Mouse (Mus musculus): ENCODE data around the gene Olfr105-ps. TPM values are rescaled to one million over a fixed set of nuclear protein-coding genes. Genes with fewer than 3 reads are reported as not detected.

The Olfr105-ps gene
- polyA plus RNA-seq (2014; fragmentation: Nextera tagmentation; extraction: Ambion mirVana), result not detected in 2 replicates

GRCm38 (mm10) chr17:37378733-37379132 lies at the start of gene Olfr105-ps:
Olfr105-ps (plus strand) TSS chr17:37379033.
- ATAC-seq (replicated peaks; ENCODE audit: insufficient number of reproducible peaks, low FRiP score, low TSS enrichment, low read depth), result no peak
- H3K9ac ChIP-seq (replicated peaks; ENCODE audit: low read length), result no peak within 1 kb of the TSS
- no peak within 1 kb of the TSS for H3K27ac ChIP-seq (replicated peaks; ENCODE audit: low read depth, low read length)
- no peak for DNase-seq (ENCODE audit: low spot score)
- H3K4me3 ChIP-seq (ENCODE audit: low read depth, low read length), result no peak within 1 kb of the TSS
- H3K9me3 ChIP-seq (replicated peaks; ENCODE audit: control insufficient read depth, low read length), result no peaks in the 10 kb centered on the region
- no peaks in the 10 kb centered on the region for H3K27me3 ChIP-seq (ENCODE audit: control insufficient read depth, insufficient read depth, low read length)
- H3K36me3 ChIP-seq (replicated peaks; ENCODE audit: control insufficient read depth, insufficient read depth, low read depth, low read length), result no peaks in the 10 kb centered on the region
- no peak within 1 kb of the TSS for H3K4me2 ChIP-seq (ENCODE audit: low read depth, low read length)
- H3K4me1 ChIP-seq (ENCODE audit: control insufficient read depth, insufficient read depth, low read length), result no peaks in the 10 kb centered on the region

GRCm38 (mm10) chr17:37339598-37339997 lies 39.2 kb upstream of the Olfr105-ps start, which contains the start of gene Olfr103:
Olfr103 (minus strand) TSS chr17:37339698.
- ATAC-seq (replicated peaks; ENCODE audit: insufficient number of reproducible peaks, low FRiP score, low TSS enrichment, low read depth), result no peak
- Histone ChIP-seq H3K4me1 (ENCODE audit: control insufficient read depth, insufficient read depth, low read length) (no peaks in the 10 kb centered on the region), H3K27ac (replicated peaks; ENCODE audit: low read depth, low read length) (no peak within 1 kb of the TSS), H3K4me3 (ENCODE audit: low read depth, low read length) (no peak within 1 kb of the TSS), H3K36me3 (replicated peaks; ENCODE audit: control insufficient read depth, insufficient read depth, low read depth, low read length) (no peaks in the 10 kb centered on the region), H3K9me3 (replicated peaks; ENCODE audit: control insufficient read depth, low read length) (no peaks in the 10 kb centered on the region), H3K27me3 (ENCODE audit: control insufficient read depth, insufficient read depth, low read length) (no peaks in the 10 kb centered on the region), H3K4me2 (ENCODE audit: low read depth, low read length) (no peak within 1 kb of the TSS), H3K9ac (replicated peaks; ENCODE audit: low read length) (no peak within 1 kb of the TSS)
- no peak for DNase-seq (ENCODE audit: low spot score)
- WGBS, result 85% methylated on average over 2 of the region's 2 CpGs

GRCm38 (mm10) chr17:37359282-37359681 lies 19.6 kb upstream of the Olfr105-ps start, which contains the start of gene Olfr104-ps:
Olfr104-ps (plus strand) TSS chr17:37359582.
- no peak within 1 kb of the TSS for H3K4me3 ChIP-seq (ENCODE audit: low read depth, low read length)
- H3K4me1 ChIP-seq (ENCODE audit: control insufficient read depth, insufficient read depth, low read length), result no peaks in the 10 kb centered on the region
- H3K36me3 ChIP-seq (replicated peaks; ENCODE audit: control insufficient read depth, insufficient read depth, low read depth, low read length), result no peaks in the 10 kb centered on the region
- H3K9me3 ChIP-seq (replicated peaks; ENCODE audit: control insufficient read depth, low read length), result no peaks in the 10 kb centered on the region
- H3K27me3 ChIP-seq (ENCODE audit: control insufficient read depth, insufficient read depth, low read length), result no peaks in the 10 kb centered on the region
- no peak for DNase-seq (ENCODE audit: low spot score)
- H3K27ac ChIP-seq (replicated peaks; ENCODE audit: low read depth, low read length), result no peak within 1 kb of the TSS
- no peak for ATAC-seq (replicated peaks; ENCODE audit: insufficient number of reproducible peaks, low FRiP score, low TSS enrichment, low read depth)
- H3K9ac ChIP-seq (replicated peaks; ENCODE audit: low read length), result no peak within 1 kb of the TSS
- no peak within 1 kb of the TSS for H3K4me2 ChIP-seq (ENCODE audit: low read depth, low read length)

GRCm38 (mm10) chr17:37390093-37390492 lies 11.3 kb downstream of the Olfr105-ps start, which contains the start of gene Olfr106-ps:
Olfr106-ps (plus strand) TSS chr17:37390393.
- H3K27me3 ChIP-seq (ENCODE audit: control insufficient read depth, insufficient read depth, low read length), result no peaks in the 10 kb centered on the region
- H3K36me3 ChIP-seq (replicated peaks; ENCODE audit: control insufficient read depth, insufficient read depth, low read depth, low read length), result no peaks in the 10 kb centered on the region
- 68% methylated on average over 1 of the region's 1 CpGs for WGBS
- no peak for ATAC-seq (replicated peaks; ENCODE audit: insufficient number of reproducible peaks, low FRiP score, low TSS enrichment, low read depth)
- H3K9me3 ChIP-seq (replicated peaks; ENCODE audit: control insufficient read depth, low read length), result no peaks in the 10 kb centered on the region
- H3K4me3 ChIP-seq (ENCODE audit: low read depth, low read length), result no peak within 1 kb of the TSS
- no peak within 1 kb of the TSS for H3K4me2 ChIP-seq (ENCODE audit: low read depth, low read length)
- H3K27ac ChIP-seq (replicated peaks; ENCODE audit: low read depth, low read length), result no peak within 1 kb of the TSS
- no peak within 1 kb of the TSS for H3K9ac ChIP-seq (replicated peaks; ENCODE audit: low read length)
- H3K4me1 ChIP-seq (ENCODE audit: control insufficient read depth, insufficient read depth, low read length), result no peaks in the 10 kb centered on the region
- no peak for DNase-seq (ENCODE audit: low spot score)

GRCm38 (mm10) chr17:37398926-37399325 lies 20.1 kb downstream of the Olfr105-ps start, which contains the start of gene Olfr107:
Olfr107 (plus strand) TSS chr17:37399226.
- DNase-seq (ENCODE audit: low spot score) (no peak), ATAC-seq (replicated peaks; ENCODE audit: insufficient number of reproducible peaks, low FRiP score, low TSS enrichment, low read depth) (no peak)
- no peaks in the 10 kb centered on the region for H3K27me3 ChIP-seq (ENCODE audit: control insufficient read depth, insufficient read depth, low read length)
- H3K27ac ChIP-seq (replicated peaks; ENCODE audit: low read depth, low read length), result no peak within 1 kb of the TSS
- no peaks in the 10 kb centered on the region for H3K4me1 ChIP-seq (ENCODE audit: control insufficient read depth, insufficient read depth, low read length)
- no peaks in the 10 kb centered on the region for H3K9me3 ChIP-seq (replicated peaks; ENCODE audit: control insufficient read depth, low read length)
- H3K4me3 ChIP-seq (ENCODE audit: low read depth, low read length), result no peak within 1 kb of the TSS
- H3K9ac ChIP-seq (replicated peaks; ENCODE audit: low read length), result no peak within 1 kb of the TSS
- H3K4me2 ChIP-seq (ENCODE audit: low read depth, low read length), result no peak within 1 kb of the TSS
- H3K36me3 ChIP-seq (replicated peaks; ENCODE audit: control insufficient read depth, insufficient read depth, low read depth, low read length), result no peaks in the 10 kb centered on the region
- 84% methylated on average over 3 of the region's 3 CpGs for WGBS

- no peak overlapping the region for H3K27ac ChIP-seq (replicated peaks; ENCODE audit: low read depth, low read length)
Measured at GRCm38 (mm10) chr17:37413380-37413779, 34.5 kb downstream of the Olfr105-ps start.

More at GRCm38 (mm10) chr17:37413380-37413779, 34.5 kb downstream of the Olfr105-ps start:
- Histone ChIP-seq H3K4me3 (ENCODE audit: low read depth, low read length) (no peak overlapping the region), H3K36me3 (replicated peaks; ENCODE audit: control insufficient read depth, insufficient read depth, low read depth, low read length) (no peaks in the 10 kb centered on the region), H3K9me3 (replicated peaks; ENCODE audit: control insufficient read depth, low read length) (no peaks in the 10 kb centered on the region), H3K9ac (replicated peaks; ENCODE audit: low read length) (no peak overlapping the region), H3K4me2 (ENCODE audit: low read depth, low read length) (no peak overlapping the region), H3K27me3 (ENCODE audit: control insufficient read depth, insufficient read depth, low read length) (no peaks in the 10 kb centered on the region), H3K4me1 (ENCODE audit: control insufficient read depth, insufficient read depth, low read length) (no peaks in the 10 kb centered on the region)
- DNase-seq (ENCODE audit: low spot score), result no peak
- no peak for ATAC-seq (replicated peaks; ENCODE audit: insufficient number of reproducible peaks, low FRiP score, low TSS enrichment, low read depth)

Other genes with a start within 250 kb of the Olfr105-ps start
- gene Olfr93, start 217.5 kb upstream of the Olfr105-ps start, polyA plus RNA-seq (2014; fragmentation: Nextera tagmentation; extraction: Ambion mirVana), result not detected in 2 replicates
- not detected in 2 replicates for gene Ubd, start 185.1 kb upstream of the Olfr105-ps start, polyA plus RNA-seq (2014; fragmentation: Nextera tagmentation; extraction: Ambion mirVana)
- not detected in 2 replicates for gene Olfr94, start 178.0 kb upstream of the Olfr105-ps start, polyA plus RNA-seq (2014; fragmentation: Nextera tagmentation; extraction: Ambion mirVana)
- gene Olfr95, start 165.9 kb upstream of the Olfr105-ps start, polyA plus RNA-seq (2014; fragmentation: Nextera tagmentation; extraction: Ambion mirVana), result not detected in 2 replicates
- gene Olfr96, start 158.9 kb upstream of the Olfr105-ps start, polyA plus RNA-seq (2014; fragmentation: Nextera tagmentation; extraction: Ambion mirVana), result not detected in 2 replicates
- gene Olfr97, start 141.7 kb upstream of the Olfr105-ps start, polyA plus RNA-seq (2014; fragmentation: Nextera tagmentation; extraction: Ambion mirVana), result not detected in 2 replicates
- not detected in 2 replicates for gene Olfr98, start 115.3 kb upstream of the Olfr105-ps start, polyA plus RNA-seq (2014; fragmentation: Nextera tagmentation; extraction: Ambion mirVana)
- gene H2-M3, start 108.8 kb upstream of the Olfr105-ps start, polyA plus RNA-seq (2014; fragmentation: Nextera tagmentation; extraction: Ambion mirVana), result 1.4 and 1.8 TPM in 2 replicates
- not detected in 2 replicates for gene Olfr99, start 95.6 kb upstream of the Olfr105-ps start, polyA plus RNA-seq (2014; fragmentation: Nextera tagmentation; extraction: Ambion mirVana)
- gene Olfr101, start 74.7 kb upstream of the Olfr105-ps start, polyA plus RNA-seq (2014; fragmentation: Nextera tagmentation; extraction: Ambion mirVana), result not detected in 2 replicates
- gene Olfr102, start 62.0 kb upstream of the Olfr105-ps start, polyA plus RNA-seq (2014; fragmentation: Nextera tagmentation; extraction: Ambion mirVana), result not detected in 2 replicates
- gene Olfr103, start 39.3 kb upstream of the Olfr105-ps start, polyA plus RNA-seq (2014; fragmentation: Nextera tagmentation; extraction: Ambion mirVana), result not detected in 2 replicates
- not detected in 2 replicates for gene Olfr104-ps, start 19.5 kb upstream of the Olfr105-ps start, polyA plus RNA-seq (2014; fragmentation: Nextera tagmentation; extraction: Ambion mirVana)
- gene Olfr106-ps, start 11.4 kb downstream of the Olfr105-ps start, polyA plus RNA-seq (2014; fragmentation: Nextera tagmentation; extraction: Ambion mirVana), result not detected in 2 replicates
- gene Olfr107, start 20.2 kb downstream of the Olfr105-ps start, polyA plus RNA-seq (2014; fragmentation: Nextera tagmentation; extraction: Ambion mirVana), result not detected in 2 replicates
- gene Olfr108, start 66.4 kb downstream of the Olfr105-ps start, polyA plus RNA-seq (2014; fragmentation: Nextera tagmentation; extraction: Ambion mirVana), result not detected in 2 replicates
- not detected in 2 replicates for gene Olfr109, start 79.9 kb downstream of the Olfr105-ps start, polyA plus RNA-seq (2014; fragmentation: Nextera tagmentation; extraction: Ambion mirVana)
- gene H2-M2, start 104.5 kb downstream of the Olfr105-ps start, polyA plus RNA-seq (2014; fragmentation: Nextera tagmentation; extraction: Ambion mirVana), result not detected in 2 replicates
- not detected in 2 replicates for gene Olfr110, start 113.4 kb downstream of the Olfr105-ps start, polyA plus RNA-seq (2014; fragmentation: Nextera tagmentation; extraction: Ambion mirVana)
- gene Olfr111, start 129.0 kb downstream of the Olfr105-ps start, polyA plus RNA-seq (2014; fragmentation: Nextera tagmentation; extraction: Ambion mirVana), result not detected in 2 replicates
- gene Olfr112, start 190.4 kb downstream of the Olfr105-ps start, polyA plus RNA-seq (2014; fragmentation: Nextera tagmentation; extraction: Ambion mirVana), result not detected in 2 replicates
- gene Olfr113, start 198.6 kb downstream of the Olfr105-ps start, polyA plus RNA-seq (2014; fragmentation: Nextera tagmentation; extraction: Ambion mirVana), result not detected in 2 replicates
- gene Olfr114, start 213.7 kb downstream of the Olfr105-ps start, polyA plus RNA-seq (2014; fragmentation: Nextera tagmentation; extraction: Ambion mirVana), result not detected in 2 replicates
- gene Olfr115, start 248.1 kb downstream of the Olfr105-ps start, polyA plus RNA-seq (2014; fragmentation: Nextera tagmentation; extraction: Ambion mirVana), result not detected in 2 replicates
- not detected in 2 replicates for gene Olfr116, start 248.2 kb downstream of the Olfr105-ps start, polyA plus RNA-seq (2014; fragmentation: Nextera tagmentation; extraction: Ambion mirVana)

Data from embryonic facial prominence, embryonic 11.5 days (tissue).